Mouse (Mus musculus) testis, adult 2 months (tissue): ENCODE results near the gene Cbx8.

ENCODE experiments used
- CTCF ChIP-seq: fragments of 200-500 bp; IDR thresholded peaks from 2 replicates; pipeline ENCODE4 v1.5.1; 2012; ENCODE audit warnings: low read depth, mild to moderate bottlenecking, inconsistent platforms, low read length, moderate library complexity; ENCODE audit not compliant: control insufficient read depth, insufficient read depth, insufficient replicate concordance
- POLR2A ChIP-seq: fragments of 200-500 bp; IDR thresholded peaks from 2 replicates; pipeline ENCODE4 v1.6.1; 2012; ENCODE audit warnings: low read depth, mild to moderate bottlenecking, inconsistent platforms, low read length, moderate library complexity; ENCODE audit not compliant: control insufficient read depth

DNA sequence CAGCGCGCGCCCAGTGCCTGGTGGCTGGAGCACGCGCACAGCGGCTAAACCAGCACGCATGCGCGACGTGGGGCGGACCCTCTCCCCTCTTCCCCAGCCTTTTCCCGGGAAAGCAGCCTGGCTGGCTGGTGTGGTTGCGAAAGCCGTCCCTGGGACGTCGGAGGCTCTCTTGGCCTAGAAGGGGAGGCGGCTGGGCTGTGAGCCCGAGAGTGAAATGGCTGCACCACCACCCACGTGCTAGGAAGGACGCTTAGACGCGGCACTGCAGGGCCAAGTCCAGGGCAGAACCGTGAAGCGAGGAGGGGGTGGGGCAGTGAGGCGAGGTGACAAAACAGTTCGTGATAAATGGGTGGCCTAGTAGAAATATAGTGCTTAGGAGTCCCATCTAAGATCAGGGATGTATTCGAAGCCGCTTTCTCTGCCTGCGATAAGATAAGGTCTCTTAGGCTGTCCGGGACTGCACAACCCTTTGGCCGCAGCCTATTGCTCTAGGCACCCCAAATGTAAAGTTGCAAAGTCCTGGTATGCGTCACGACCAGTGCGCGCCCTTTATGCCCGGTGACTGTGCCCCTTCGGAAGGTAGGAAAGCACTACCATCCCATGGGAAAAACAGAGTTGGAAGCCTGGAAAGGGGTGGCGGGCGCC lies 6.0 kb upstream of the Cbx8 start:
- TF ChIP-seq POLR2A: no peak
- TF ChIP-seq CTCF: no peak
